Mouse (Mus musculus) midbrain, embryonic 15.5 days (tissue): ENCODE measurements at regions not wholly inside any gene's neighbourhood (a gene's known extent, or its start where the extent isn't known, plus 50 kb on each side); places are given as distances from the start of the nearest gene placed in this dataset.

Experiments
- ATAC-seq: fragments of 200-750 bp; cut with Nextera tagmentation; replicated peaks from 2 replicates; pipeline ENCODE4 v1.8.0; 2017; ENCODE audit warnings: moderate TSS enrichment
- H3K27ac ChIP-seq: fragments of 300-500 bp; sonication (generic); 2 replicates; pipeline ENCODE4 v1.5.1; 2015; ENCODE audit warnings: mild to moderate bottlenecking, inconsistent platforms
- H3K27me3 ChIP-seq: fragments of 300-500 bp; sonication (generic); replicated peaks from 2 replicates; pipeline ENCODE4 v1.6.1; 2015; ENCODE audit warnings: inconsistent platforms
- H3K36me3 ChIP-seq: fragments of 300-500 bp; sonication (generic); replicated peaks from 2 replicates; pipeline ENCODE4 v1.6.1; 2015; ENCODE audit warnings: inconsistent platforms
- H3K4me1 ChIP-seq: fragments of 300-500 bp; sonication (generic); 2 replicates; pipeline ENCODE4 v1.6.1; 2015; ENCODE audit warnings: inconsistent platforms
- H3K4me2 ChIP-seq: fragments of 300-500 bp; sonication (generic); 2 replicates; pipeline ENCODE4 v1.6.1; 2015; ENCODE audit warnings: inconsistent platforms, mild to moderate bottlenecking, moderate library complexity
- H3K4me3 ChIP-seq: fragments of 300-500 bp; sonication (generic); 2 replicates; pipeline ENCODE4 v1.5.1; 2015; ENCODE audit warnings: mild to moderate bottlenecking, inconsistent platforms
- H3K9ac ChIP-seq: fragments of 300-500 bp; sonication (generic); 2 replicates; pipeline ENCODE4 v1.6.1; 2015; ENCODE audit warnings: mild to moderate bottlenecking, inconsistent platforms
- H3K9me3 ChIP-seq: fragments of 300-500 bp; sonication (generic); 2 replicates; pipeline ENCODE4 v1.6.1; 2016; ENCODE audit warnings: inconsistent platforms
- WGBS: fragments of 180-500 bp; shearing (Covaris S2); methylation state at CpG from one replicate; pipeline ENCODE4 v1.1.7; 2015; ENCODE audit warnings: mixed read lengths; 5-methylcytosine and 5-hydroxymethylcytosine counted together

DNA sequence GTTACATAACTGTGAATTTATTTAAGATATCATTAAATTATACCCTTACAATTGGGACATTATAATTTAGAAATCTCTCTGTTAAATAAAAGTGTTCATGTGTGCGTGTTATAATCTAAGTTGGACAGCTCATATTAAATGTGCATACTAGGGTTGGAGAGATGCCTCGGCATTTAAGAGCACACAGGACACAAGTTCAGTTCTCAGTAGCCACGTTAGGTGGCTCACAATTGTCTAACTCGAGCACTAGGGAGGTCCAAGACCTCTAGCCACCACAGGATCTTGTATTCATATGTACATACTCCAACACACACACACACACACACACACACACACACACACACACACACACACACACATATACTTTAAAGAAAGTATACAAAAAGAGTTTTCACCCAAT lies 56.0 kb downstream of the Foxf2 start:
- 84% methylated on average over 4 of the region's 4 CpGs for WGBS
- no peak for ATAC-seq
- H3K4me3 ChIP-seq = no peak overlapping the region
- H3K36me3 ChIP-seq = no peaks in the 10 kb centered on the region
- no peak overlapping the region for H3K4me2 ChIP-seq
- H3K9me3 ChIP-seq = no peaks in the 10 kb centered on the region
- H3K4me1 ChIP-seq = no peaks in the 10 kb centered on the region
- H3K27ac ChIP-seq = no peak overlapping the region
- H3K27me3 ChIP-seq = no peaks in the 10 kb centered on the region
- no peak overlapping the region for H3K9ac ChIP-seq

GRCm38 (mm10) chr13:31683311-31683710 lies 57.7 kb downstream of the Foxf2 start:
- ATAC-seq = no peak
- Histone ChIP-seq H3K9ac (no peak overlapping the region), H3K4me3 (no peak overlapping the region), H3K4me2 (no peak overlapping the region), H3K36me3 (no peaks in the 10 kb centered on the region), H3K4me1 (no peaks in the 10 kb centered on the region), H3K9me3 (no peaks in the 10 kb centered on the region), H3K27ac (no peak overlapping the region), H3K27me3 (no peaks in the 10 kb centered on the region)
- WGBS = 54% methylated on average over 5 of the region's 5 CpGs

GRCm38 (mm10) chr13:31688531-31688930 lies 62.9 kb downstream of the Foxf2 start:
- WGBS = 90% methylated on average over 3 of the region's 3 CpGs

DNA sequence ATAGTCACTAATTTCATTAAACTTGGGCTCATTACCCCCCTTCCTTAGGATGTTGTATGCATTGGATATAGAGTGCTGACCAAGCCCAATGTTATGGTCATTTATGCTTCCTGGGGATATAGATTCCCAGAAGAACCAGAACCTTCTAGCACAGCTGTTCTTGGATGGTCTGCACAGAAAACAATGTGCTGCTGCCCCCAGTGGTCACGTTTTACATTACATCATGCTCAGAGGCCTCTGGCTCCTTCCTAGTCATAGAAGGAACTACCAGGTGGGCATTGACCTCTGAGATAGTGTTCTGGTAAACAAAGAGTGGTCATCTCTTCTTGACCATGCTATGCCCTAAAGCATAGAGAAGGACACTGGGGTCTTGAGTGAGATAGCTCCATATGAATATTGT lies 63.7 kb downstream of the Foxf2 start:
- no peak overlapping the region for H3K4me3 ChIP-seq
- H3K27ac ChIP-seq = no peak overlapping the region
- no peaks in the 10 kb centered on the region for H3K4me1 ChIP-seq
- no peaks in the 10 kb centered on the region for H3K27me3 ChIP-seq
- H3K4me2 ChIP-seq = no peak overlapping the region
- 3% methylated on average over 1 of the region's 1 CpGs for WGBS
- H3K9ac ChIP-seq = no peak overlapping the region
- no peaks in the 10 kb centered on the region for H3K9me3 ChIP-seq
- H3K36me3 ChIP-seq = no peaks in the 10 kb centered on the region
- ATAC-seq = no peak

More at GRCm38 (mm10) chr13:31688531-31688930, 62.9 kb downstream of the Foxf2 start:
- no peak for ATAC-seq
- Histone ChIP-seq H3K4me2 (no peak overlapping the region), H3K4me1 (no peaks in the 10 kb centered on the region), H3K9me3 (no peaks in the 10 kb centered on the region), H3K4me3 (no peak overlapping the region), H3K36me3 (no peaks in the 10 kb centered on the region), H3K27me3 (no peaks in the 10 kb centered on the region), H3K9ac (no peak overlapping the region), H3K27ac (no peak overlapping the region)

DNA sequence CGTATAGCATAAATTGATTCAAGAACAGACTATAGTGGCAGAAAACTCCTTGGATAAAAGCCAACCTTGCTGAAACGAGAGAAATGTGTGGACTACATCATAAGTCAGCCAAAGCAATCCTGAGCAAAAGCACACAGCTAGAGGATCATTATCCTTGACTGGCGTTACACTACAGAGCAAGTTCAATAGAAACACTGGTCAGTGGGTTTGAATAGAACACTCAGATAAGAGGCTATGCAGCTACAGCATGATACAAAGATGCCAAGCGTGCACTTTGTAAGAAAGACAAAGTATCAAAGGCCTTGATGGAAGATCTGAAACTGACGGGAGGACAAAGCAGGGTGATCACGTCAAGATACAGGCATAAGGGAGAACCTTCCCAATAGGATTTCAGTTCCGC lies 70.1 kb downstream of the Foxf2 start:
- no peaks in the 10 kb centered on the region for H3K36me3 ChIP-seq
- H3K27ac ChIP-seq = no peak overlapping the region
- H3K4me3 ChIP-seq = no peak overlapping the region
- ATAC-seq = peak; percentile 87
- H3K9me3 ChIP-seq = no peaks in the 10 kb centered on the region
- WGBS = 38% methylated on average over 7 of the region's 7 CpGs
- no peak overlapping the region for H3K4me2 ChIP-seq
- H3K4me1 ChIP-seq = no peaks in the 10 kb centered on the region
- no peak overlapping the region for H3K9ac ChIP-seq
- no peaks in the 10 kb centered on the region for H3K27me3 ChIP-seq

GRCm38 (mm10) chr13:31704199-31704598 lies 78.6 kb downstream of the Foxf2 start:
- H3K9ac ChIP-seq = no peak overlapping the region
- 74% methylated on average over 1 of the region's 1 CpGs for WGBS
- no peak for ATAC-seq

DNA sequence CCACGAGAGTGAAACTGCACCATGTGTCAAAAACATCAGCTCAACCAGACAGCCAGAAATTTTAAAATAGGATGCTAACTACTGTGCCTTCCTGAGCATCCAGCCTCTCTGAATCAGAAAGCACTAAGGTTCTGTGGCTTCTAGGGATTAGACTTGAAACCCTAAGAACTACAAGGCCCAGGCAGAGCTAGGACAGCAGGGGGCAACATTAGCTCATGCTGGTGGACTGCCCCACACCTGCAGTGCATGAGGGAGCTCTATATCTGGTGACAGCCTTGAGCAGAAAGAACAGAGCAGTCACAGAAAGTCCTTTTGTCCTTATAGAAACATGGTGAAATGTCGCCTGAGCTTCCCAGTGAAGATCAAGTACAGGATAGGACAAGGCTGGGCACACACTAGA lies 79.8 kb downstream of the Foxf2 start:
- ATAC-seq = no peak
- Histone ChIP-seq H3K36me3 (no peaks in the 10 kb centered on the region), H3K4me3 (no peak overlapping the region), H3K9ac (no peak overlapping the region), H3K27me3 (no peaks in the 10 kb centered on the region), H3K27ac (no peak overlapping the region), H3K4me1 (no peaks in the 10 kb centered on the region), H3K9me3 (no peaks in the 10 kb centered on the region), H3K4me2 (no peak overlapping the region)
- 76% methylated on average over 2 of the region's 2 CpGs for WGBS

More at GRCm38 (mm10) chr13:31704199-31704598, 78.6 kb downstream of the Foxf2 start:
- Histone ChIP-seq H3K27ac (no peak overlapping the region), H3K36me3 (no peaks in the 10 kb centered on the region), H3K4me3 (no peak overlapping the region), H3K4me2 (no peak overlapping the region), H3K27me3 (no peaks in the 10 kb centered on the region), H3K9me3 (no peaks in the 10 kb centered on the region), H3K4me1 (no peaks in the 10 kb centered on the region)

- H3K4me1 ChIP-seq = no peaks in the 10 kb centered on the region
- H3K9ac ChIP-seq = no peak overlapping the region
- WGBS = 83% methylated on average over 6 of the region's 6 CpGs
- H3K27ac ChIP-seq = no peak overlapping the region
- H3K4me2 ChIP-seq = no peak overlapping the region
- no peak for ATAC-seq
- H3K36me3 ChIP-seq = no peaks in the 10 kb centered on the region
- H3K27me3 ChIP-seq = no peaks in the 10 kb centered on the region
- H3K9me3 ChIP-seq = no peaks in the 10 kb centered on the region
- H3K4me3 ChIP-seq = no peak overlapping the region
Observed at GRCm38 (mm10) chr13:31710681-31711080, 85.1 kb downstream of the Foxf2 start.

- Histone ChIP-seq H3K9ac (no peak overlapping the region), H3K27me3 (no peaks in the 10 kb centered on the region), H3K4me3 (no peak overlapping the region), H3K9me3 (no peaks in the 10 kb centered on the region), H3K27ac (no peak overlapping the region), H3K4me1 (no peaks in the 10 kb centered on the region), H3K36me3 (no peaks in the 10 kb centered on the region), H3K4me2 (no peak overlapping the region)
- 76% methylated on average over 2 of the region's 2 CpGs for WGBS
- no peak for ATAC-seq
Observed at GRCm38 (mm10) chr13:31715683-31716082, 90.1 kb downstream of the Foxf2 start.

GRCm38 (mm10) chr13:31716771-31717170 lies 89.7 kb upstream of the Foxc1 start:
- H3K36me3 ChIP-seq = no peaks in the 10 kb centered on the region
- H3K4me2 ChIP-seq = no peak overlapping the region
- no peak overlapping the region for H3K27ac ChIP-seq
- H3K4me3 ChIP-seq = no peak overlapping the region
- H3K9ac ChIP-seq = no peak overlapping the region
- no peaks in the 10 kb centered on the region for H3K9me3 ChIP-seq
- H3K27me3 ChIP-seq = no peaks in the 10 kb centered on the region
- WGBS = 32% methylated on average over 2 of the region's 2 CpGs
- H3K4me1 ChIP-seq = no peaks in the 10 kb centered on the region
- no peak for ATAC-seq

DNA sequence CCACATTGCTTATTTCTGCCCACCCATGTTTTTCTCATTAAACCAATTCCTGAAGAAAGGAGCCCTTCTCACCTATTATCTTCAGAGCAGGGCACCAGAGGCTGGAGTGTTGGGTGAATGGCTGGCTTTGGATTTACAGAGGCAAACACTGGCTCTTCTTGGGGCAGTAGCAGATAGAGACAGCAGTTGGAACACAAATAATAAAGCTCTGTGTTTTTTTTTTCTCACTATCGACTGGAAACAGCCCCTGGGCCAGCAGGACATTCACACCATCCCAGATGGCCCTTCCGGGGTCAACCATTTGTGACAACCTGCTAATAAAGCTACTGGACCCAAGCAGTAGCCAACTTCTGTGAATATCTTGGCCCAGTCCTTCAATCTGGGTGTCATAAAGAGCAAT lies 85.7 kb upstream of the Foxc1 start:
- Histone ChIP-seq H3K9ac (no peak overlapping the region), H3K9me3 (no peaks in the 10 kb centered on the region), H3K4me3 (no peak overlapping the region), H3K27me3 (no peaks in the 10 kb centered on the region), H3K27ac (no peak overlapping the region), H3K36me3 (no peaks in the 10 kb centered on the region), H3K4me2 (no peak overlapping the region), H3K4me1 (no peaks in the 10 kb centered on the region)
- ATAC-seq = no peak
- WGBS = 69% methylated on average over 2 of the region's 2 CpGs

DNA sequence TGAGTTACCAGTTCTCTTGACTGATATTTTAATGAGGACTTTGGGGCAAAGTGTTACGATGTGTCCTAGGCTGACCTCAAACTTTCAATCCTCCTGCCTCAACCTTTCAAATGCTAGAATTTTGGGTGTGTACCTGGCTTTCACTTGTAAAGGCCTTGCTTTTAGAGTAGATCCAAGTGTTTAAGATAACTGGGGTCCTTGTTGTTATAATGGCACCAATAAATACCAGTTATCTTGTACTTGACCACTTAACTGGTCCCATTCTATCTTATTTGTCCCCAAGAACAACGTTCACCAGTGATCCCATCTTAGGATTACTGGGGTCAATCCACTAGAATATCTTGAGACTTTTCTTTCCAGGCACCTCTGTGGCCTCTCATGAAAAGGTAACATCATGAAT lies 77.6 kb upstream of the Foxc1 start:
- H3K27ac ChIP-seq = no peak overlapping the region
- H3K4me1 ChIP-seq = no peaks in the 10 kb centered on the region
- no peaks in the 10 kb centered on the region for H3K9me3 ChIP-seq
- H3K36me3 ChIP-seq = no peaks in the 10 kb centered on the region
- ATAC-seq = no peak
- no peak overlapping the region for H3K9ac ChIP-seq
- no peak overlapping the region for H3K4me3 ChIP-seq
- H3K4me2 ChIP-seq = no peak overlapping the region
- no peaks in the 10 kb centered on the region for H3K27me3 ChIP-seq
- WGBS = 89% methylated on average over 2 of the region's 2 CpGs

GRCm38 (mm10) chr13:31746276-31746675 lies 60.2 kb upstream of the Foxc1 start:
- H3K9me3 ChIP-seq = no peaks in the 10 kb centered on the region
- H3K27ac ChIP-seq = no peak overlapping the region
- H3K27me3 ChIP-seq = no peaks in the 10 kb centered on the region
- no peaks in the 10 kb centered on the region for H3K36me3 ChIP-seq
- no peaks in the 10 kb centered on the region for H3K4me1 ChIP-seq
- no peak overlapping the region for H3K4me2 ChIP-seq
- H3K9ac ChIP-seq = no peak overlapping the region
- no peak overlapping the region for H3K4me3 ChIP-seq
- no peak for ATAC-seq
- WGBS = 89% methylated on average over 1 of the region's 1 CpGs
